Mouse (Mus musculus) small intestine, adult 2 months (tissue): ENCODE data around the gene Fbxw2. TPM values are rescaled to one million over a fixed set of nuclear protein-coding genes. Genes with fewer than 3 reads are reported as not detected.
"Not testable (repeated sequence)": the region's sequence is repeated elsewhere in the genome, so short reads cannot be mapped to it uniquely, and the experiment has no call there.

Experiments used
- H3K27ac ChIP-seq: fragments of 200-500 bp; 2 replicates; pipeline ENCODE4 v1.5.1; 2012; ENCODE audit warnings: low read depth, low read length, control low read depth, inconsistent platforms; ENCODE audit not compliant: insufficient read depth
- H3K27me3 ChIP-seq: fragments of 200-500 bp; 2 replicates; pipeline ENCODE4 v1.6.1; 2012; ENCODE audit warnings: mild to moderate bottlenecking, moderate library complexity, low read length, inconsistent platforms; ENCODE audit not compliant: control insufficient read depth, insufficient read depth
- H3K36me3 ChIP-seq: fragments of 200-500 bp; 2 replicates; pipeline ENCODE4 v1.6.1; 2012; ENCODE audit warnings: mild to moderate bottlenecking, low read length, control low read depth, inconsistent platforms; ENCODE audit not compliant: control insufficient read depth, insufficient read depth
- H3K4me1 ChIP-seq: fragments of 200-500 bp; 2 replicates; pipeline ENCODE4 v1.6.1; 2012; ENCODE audit warnings: low read length, inconsistent platforms, mixed read lengths; ENCODE audit not compliant: control insufficient read depth, insufficient read depth, insufficient read length
- H3K4me3 ChIP-seq: fragments of 200-500 bp; 2 replicates; pipeline ENCODE4 v1.5.1; 2012; ENCODE audit warnings: low read depth, mild to moderate bottlenecking, control low read depth, inconsistent platforms, low read length, moderate library complexity
- CTCF ChIP-seq: fragments of 200-500 bp; IDR thresholded peaks from 2 replicates; pipeline ENCODE4 v1.5.1; 2012; ENCODE audit warnings: low read depth, mild to moderate bottlenecking, control low read depth, inconsistent platforms, low read length, moderate library complexity, mixed read lengths; ENCODE audit not compliant: insufficient replicate concordance, insufficient read length; ENCODE audit errors: extremely low read depth
- POLR2A ChIP-seq: fragments of 200-500 bp; IDR thresholded peaks from 2 replicates; pipeline ENCODE4 v1.6.1; 2012; ENCODE audit warnings: low read depth, mild to moderate bottlenecking, control low read depth, inconsistent platforms, low read length, moderate library complexity
- WGBS: fragments of 180-500 bp; shearing (Covaris S2); methylation state at CpG from one replicate; pipeline ENCODE4 v1.1.7; 2018; 5-methylcytosine and 5-hydroxymethylcytosine counted together
- polyA plus RNA-seq: library from polyadenylated mRNA; depleted of rRNA; stranded (reverse); fragments of >200 nt; gene quantifications from 2 replicates; pipeline ENCODE4 v1.2.3, GENCODE M21; 2012

Fbxw2 gene
- polyA plus RNA-seq, 1 experiment: 17.0 TPM

- Histone ChIP-seq H3K36me3 (no peaks in the 10 kb centered on the region), H3K4me3 (no peak overlapping the region), H3K27ac (no peak overlapping the region), H3K4me1 (peaks cover 5% of the 10 kb centered on the region; the same call in 1 of the 2 replicates), H3K27me3 (no peaks in the 10 kb centered on the region)
- TF ChIP-seq POLR2A: no peak
- no peak for TF ChIP-seq CTCF
- 38% methylated on average over 1 of the region's 1 CpGs for WGBS
Observed at GRCm38 (mm10) chr2:34828026-34828425, 1.9 kb upstream of the Fbxw2 start.

- TF ChIP-seq CTCF (no peak), POLR2A (no peak)
- H3K27me3 ChIP-seq: no peaks in the 10 kb centered on the region
- H3K4me1 ChIP-seq: peaks cover 5% of the 10 kb centered on the region; the same call in 1 of the 2 replicates
- H3K36me3 ChIP-seq: peaks cover 2% of the 10 kb centered on the region; the same call in 1 of the 2 replicates
- H3K27ac ChIP-seq: no peak overlapping the region
- 73% methylated on average over 4 of the region's 4 CpGs for WGBS
- H3K4me3 ChIP-seq: no peak overlapping the region
Observed at GRCm38 (mm10) chr2:34827591-34827990, 1.5 kb upstream of the Fbxw2 start.

GRCm38 (mm10) chr2:34826460-34827231 is 535 bp upstream of the Fbxw2 start:
- 33% methylated on average over 20 of the region's 21 CpGs for WGBS

GRCm38 (mm10) chr2:34818492-34818891 is 7.6 kb downstream of the Fbxw2 start:
- Histone ChIP-seq H3K36me3 (peaks cover 35% of the 10 kb centered on the region), H3K27ac (no peak overlapping the region), H3K4me1 (no peaks in the 10 kb centered on the region), H3K27me3 (no peaks in the 10 kb centered on the region), H3K4me3 (no peak overlapping the region)
- TF ChIP-seq CTCF: no peak
- TF ChIP-seq POLR2A: no peak
- WGBS: 95% methylated on average over 2 of the region's 2 CpGs

More at GRCm38 (mm10) chr2:34826460-34827231, 535 bp upstream of the Fbxw2 start:
- Histone ChIP-seq H3K4me1 (peaks cover 5% of the 10 kb centered on the region; the same call in 1 of the 2 replicates), H3K27ac (peak overlapping the region; percentile 7; the same call in 1 of the 2 replicates), H3K4me3 (peak overlapping the region; percentile 93), H3K36me3 (peaks cover 3% of the 10 kb centered on the region; the same call in 1 of the 2 replicates), H3K27me3 (no peaks in the 10 kb centered on the region)
- TF ChIP-seq POLR2A: no peak
- TF ChIP-seq CTCF: no peak

- H3K27me3 ChIP-seq, H3K4me1 ChIP-seq, H3K4me3 ChIP-seq, H3K27ac ChIP-seq: not testable (repeated sequence)
- 95% methylated on average over 2 of the region's 2 CpGs for WGBS
- H3K36me3 ChIP-seq: peaks cover 40% of the 10 kb centered on the region
Observed at GRCm38 (mm10) chr2:34815893-34816292, 10.2 kb downstream of the Fbxw2 start.

- H3K27ac ChIP-seq: no peak overlapping the region
- WGBS: 82% methylated on average over 7 of the region's 7 CpGs
- no peaks in the 10 kb centered on the region for H3K4me1 ChIP-seq
- peaks cover 50% of the 10 kb centered on the region for H3K36me3 ChIP-seq
- no peak overlapping the region for H3K4me3 ChIP-seq
- H3K27me3 ChIP-seq: no peaks in the 10 kb centered on the region
- TF ChIP-seq POLR2A (no peak), CTCF (no peak)
Observed at GRCm38 (mm10) chr2:34812706-34813105, 13.4 kb downstream of the Fbxw2 start.

GRCm38 (mm10) chr2:34810775-34811174 is 15.3 kb downstream of the Fbxw2 start:
- no peak overlapping the region for H3K27ac ChIP-seq
- H3K36me3 ChIP-seq: peaks cover 51% of the 10 kb centered on the region
- no peak overlapping the region for H3K4me3 ChIP-seq
- H3K4me1 ChIP-seq: no peaks in the 10 kb centered on the region
- no peak for TF ChIP-seq POLR2A
- no peak for TF ChIP-seq CTCF
- 95% methylated on average over 3 of the region's 3 CpGs for WGBS
- no peaks in the 10 kb centered on the region for H3K27me3 ChIP-seq
